Mouse (Mus musculus) G1E (cell line): ENCODE results near the gene Cish. TPM values are rescaled to one million over a fixed set of nuclear protein-coding genes. Genes with fewer than 3 reads are reported as not detected.

Experiments
- ATAC-seq: 2 replicates; pipeline ENCODE4 v1.8.0; 2016; ENCODE audit warnings: mild to moderate bottlenecking; ENCODE audit not compliant: insufficient number of reproducible peaks, poor library complexity, low FRiP score, severe bottlenecking; ENCODE audit errors: extremely low read depth
- DNase-seq: peaks from one replicate; pipeline ENCODE4 v3.0.0; 2012; ENCODE audit warnings: low spot score
- H3K27me3 ChIP-seq: 2 replicates; pipeline ENCODE4 v1.6.1; 2012; ENCODE audit warnings: mild to moderate bottlenecking, low read length, inconsistent platforms; ENCODE audit not compliant: insufficient read depth
- H3K36me3 ChIP-seq: replicated peaks from 2 replicates; pipeline ENCODE3; 2012; ENCODE audit warnings: mild to moderate bottlenecking, inconsistent platforms
- H3K4me1 ChIP-seq: 2 replicates; pipeline ENCODE4 v1.6.1; 2012; ENCODE audit warnings: low read depth, low read length, inconsistent platforms, mixed read lengths; ENCODE audit not compliant: insufficient read depth
- H3K4me3 ChIP-seq: 2 replicates; pipeline ENCODE4 v1.5.1; 2012; ENCODE audit warnings: low read depth, mild to moderate bottlenecking, inconsistent platforms, low read length, moderate library complexity, mixed read lengths
- H3K9me3 ChIP-seq: replicated peaks from 2 replicates; pipeline ENCODE4 v1.6.1; 2012; ENCODE audit warnings: inconsistent platforms
- CTCF ChIP-seq: IDR thresholded peaks from 2 replicates; pipeline ENCODE4 v1.5.1; 2012; ENCODE audit warnings: low read depth, low read length, inconsistent platforms, mixed read lengths
- GATA1 ChIP-seq: IDR thresholded peaks from 2 replicates; pipeline ENCODE4 v1.6.1; 2012; ENCODE audit warnings: borderline replicate concordance, low read length, inconsistent platforms, mixed read lengths
- GATA2 ChIP-seq: IDR thresholded peaks from 2 replicates; pipeline ENCODE4 v1.6.1; 2012; ENCODE audit warnings: low read depth, low read length, inconsistent platforms, borderline replicate concordance
- POLR2AphosphoS5 ChIP-seq: IDR thresholded peaks from 2 replicates; pipeline ENCODE4 v1.6.1; 2012; ENCODE audit warnings: low read depth, low read length, inconsistent platforms; ENCODE audit not compliant: insufficient replicate concordance
- TAL1 ChIP-seq: conservative IDR thresholded peaks from 2 replicates; pipeline ENCODE4 v1.6.1; 2012; ENCODE audit warnings: low read depth, low read length, inconsistent platforms, mixed read lengths
- polyA plus RNA-seq: library from polyadenylated mRNA; stranded (reverse); fragments of >175 nt; gene quantifications from 2 replicates; pipeline ENCODE4 v1.2.3, GENCODE M21; 2012
- total RNA-seq, 2 experiments: library from RNA; stranded (forward) in 1 of 2; stranded (reverse) in 1 of 2; fragments of 200-1000 nt in 1 of 2; fragments of >200 nt in 1 of 2; fragmentation: Nextera tagmentation in 1 of 2; gene quantifications; 2 replicates each; pipeline ENCODE4 v1.2.3; 2014 to 2017

Gene Cish
- total and polyA plus RNA-seq, 3 experiments: 24.7 to 151 (median 106) TPM

- peak overlapping the region; percentile 64; the same call in 1 of the 2 replicates for H3K4me3 ChIP-seq
Measured at GRCm38 (mm10) chr9:107308346-107309000, 12.6 kb downstream of the Cish start.

GRCm38 (mm10) chr9:107309171-107309570, 13.3 kb downstream of the Cish start:
- Histone ChIP-seq H3K36me3 (peaks cover 7% of the 10 kb centered on the region), H3K27me3 (no peaks in the 10 kb centered on the region), H3K9me3 (no peaks in the 10 kb centered on the region), H3K4me1 (peaks cover 90% of the 10 kb centered on the region), H3K4me3 (peak overlapping the region; percentile 51; the same call in 1 of the 2 replicates)
- no peak for DNase-seq
- no peak for ATAC-seq
- TF ChIP-seq CTCF (no peak), GATA2 (no peak), POLR2AphosphoS5 (no peak), TAL1 (no peak), GATA1 (no peak)

More at GRCm38 (mm10) chr9:107308346-107309000, 12.6 kb downstream of the Cish start:
- no peaks in the 10 kb centered on the region for H3K27me3 ChIP-seq
- no peaks in the 10 kb centered on the region for H3K9me3 ChIP-seq
- no peak for TF ChIP-seq POLR2AphosphoS5
- TF ChIP-seq CTCF: no peak
- TF ChIP-seq GATA1: no peak
- no peak for TF ChIP-seq GATA2
- TF ChIP-seq TAL1: no peak
- DNase-seq (no peak), ATAC-seq (no peak)
- peaks cover 92% of the 10 kb centered on the region for H3K4me1 ChIP-seq
- peaks cover 14% of the 10 kb centered on the region for H3K36me3 ChIP-seq

GRCm38 (mm10) chr9:107309600-107309999, 13.8 kb downstream of the Cish start:
- Histone ChIP-seq H3K4me3 (no peak overlapping the region; the same call in 1 of the 2 replicates), H3K9me3 (no peaks in the 10 kb centered on the region), H3K27me3 (no peaks in the 10 kb centered on the region), H3K4me1 (peaks cover 90% of the 10 kb centered on the region), H3K36me3 (peaks cover 5% of the 10 kb centered on the region)
- ATAC-seq (no peak), DNase-seq (no peak)
- TF ChIP-seq POLR2AphosphoS5 (no peak), TAL1 (no peak), GATA1 (no peak), CTCF (no peak), GATA2 (no peak)

GRCm38 (mm10) chr9:107312811-107313584, 17.2 kb downstream of the Cish start:
- Histone ChIP-seq H3K27me3 (no peaks in the 10 kb centered on the region), H3K36me3 (no peaks in the 10 kb centered on the region), H3K9me3 (no peaks in the 10 kb centered on the region), H3K4me1 (peaks cover 85% of the 10 kb centered on the region), H3K4me3 (peak overlapping the region; percentile 69)
- peak; percentile 77 for ATAC-seq
- TF ChIP-seq GATA1 (no peak), CTCF (no peak)
- DNase-seq: peak; percentile 74

GRCm38 (mm10) chr9:107313926-107314325, 18.1 kb downstream of the Cish start:
- no peaks in the 10 kb centered on the region for H3K36me3 ChIP-seq
- ATAC-seq (no peak), DNase-seq (no peak)
- peak overlapping the region; percentile 69; the same call in 1 of the 2 replicates for H3K4me3 ChIP-seq
- no peak for TF ChIP-seq CTCF
- TF ChIP-seq GATA2: no peak
- TF ChIP-seq POLR2AphosphoS5: no peak
- TF ChIP-seq GATA1: no peak
- no peak for TF ChIP-seq TAL1
- no peaks in the 10 kb centered on the region for H3K9me3 ChIP-seq
- peaks cover 84% of the 10 kb centered on the region for H3K4me1 ChIP-seq
- H3K27me3 ChIP-seq: no peaks in the 10 kb centered on the region

GRCm38 (mm10) chr9:107315791-107316190, 20.0 kb downstream of the Cish start:
- H3K4me1 ChIP-seq: peaks cover 79% of the 10 kb centered on the region
- H3K9me3 ChIP-seq: no peaks in the 10 kb centered on the region
- H3K4me3 ChIP-seq: no peak overlapping the region
- DNase-seq (no peak), ATAC-seq (no peak)
- no peak for TF ChIP-seq GATA2
- TF ChIP-seq CTCF: no peak
- no peak for TF ChIP-seq TAL1
- no peak for TF ChIP-seq GATA1
- TF ChIP-seq POLR2AphosphoS5: no peak
- H3K36me3 ChIP-seq: no peaks in the 10 kb centered on the region
- H3K27me3 ChIP-seq: no peaks in the 10 kb centered on the region
